Mouse (Mus musculus) spleen, postnatal 36 days (tissue): ENCODE results near the gene Pip4k2a.

Experiments
- DNase-seq, 2 experiments: peaks; one replicate each; pipeline ENCODE4 v3.0.0; 2022; ENCODE audit warnings: low spot score in 2 of 2, mixed read lengths in 1 of 2

The Pip4k2a gene

GRCm38 (mm10) chr2:18923806-18924595 is 73.9 kb downstream of the Pip4k2a start:
- DNase-seq = no peak

- no peak for DNase-seq
These were observed 74.8 kb downstream of the Pip4k2a start for GRCm38 (mm10) chr2:18923098-18923649.

GRCm38 (mm10) chr2:18921570-18922180 is 76.3 kb downstream of the Pip4k2a start:
- DNase-seq = no peak

- no peak for DNase-seq
These were observed 77.5 kb downstream of the Pip4k2a start for GRCm38 (mm10) chr2:18920461-18920877.

GRCm38 (mm10) chr2:18919797-18920354 is 78.0 kb downstream of the Pip4k2a start:
- DNase-seq = no peak

GRCm38 (mm10) chr2:18917838-18918237 is 80.1 kb downstream of the Pip4k2a start:
- no peak for DNase-seq

- peak in 1 of 2 experiments; percentile 28 for DNase-seq
These were observed 80.6 kb downstream of the Pip4k2a start for GRCm38 (mm10) chr2:18917380-18917750.

GRCm38 (mm10) chr2:18916615-18917379 is 81.1 kb downstream of the Pip4k2a start:
- DNase-seq = peak; percentile 34 to 41

- no peak for DNase-seq
These were observed 81.9 kb downstream of the Pip4k2a start for GRCm38 (mm10) chr2:18916042-18916407.

GRCm38 (mm10) chr2:18915372-18916041 is 82.4 kb downstream of the Pip4k2a start:
- DNase-seq = no peak

- DNase-seq = no peak
These were observed 83.2 kb downstream of the Pip4k2a start for GRCm38 (mm10) chr2:18914750-18915149.

- DNase-seq = no peak
These were observed 84.3 kb downstream of the Pip4k2a start for GRCm38 (mm10) chr2:18913642-18914041.

GRCm38 (mm10) chr2:18911251-18911934 is 86.5 kb downstream of the Pip4k2a start:
- DNase-seq = no peak

GRCm38 (mm10) chr2:18910209-18910608 is 87.7 kb downstream of the Pip4k2a start:
- DNase-seq = no peak

- DNase-seq = no peak
These were observed 88.2 kb downstream of the Pip4k2a start for GRCm38 (mm10) chr2:18909713-18910112.

- DNase-seq = no peak
These were observed 90.7 kb downstream of the Pip4k2a start for GRCm38 (mm10) chr2:18907269-18907668.

- no peak for DNase-seq
These were observed 91.4 kb downstream of the Pip4k2a start for GRCm38 (mm10) chr2:18906421-18907084.

- DNase-seq = no peak
These were observed 94.4 kb downstream of the Pip4k2a start for GRCm38 (mm10) chr2:18903301-18904068.

- DNase-seq = peak in 1 of 2 experiments; percentile 23
These were observed 96.8 kb downstream of the Pip4k2a start for GRCm38 (mm10) chr2:18901133-18901532.
